In genomic region chr4:108388741-108389140, GRCm38 (mm10) we compare ENCODE assay signal across 29 mouse cellular contexts. TPM values are rescaled to one million over a fixed set of nuclear protein-coding genes. Genes with fewer than 3 reads are reported as not detected.
DNase-seq lines count a peak whose midpoint lies in the region; ATAC-seq and TF ChIP-seq lines count a peak whose summit lies in the region.
"Had no signal": no experiment of that assay in that cellular context is flagged by ENCODE, and none has a peak within 500 bp of the region (broad histone marks: within the 10 kb centered on the region; RNA-seq: fewer than 3 reads in every experiment).

No protein-coding gene starts in this region.

- H3K4me2 ChIP-seq in hindbrain, embryonic 15.5 days = 0 out of 2 replicates have a peak overlapping the region, but pooled peaks have one; percentile 59
- no peak overlapping the region for H3K4me2 ChIP-seq in hindbrain, embryonic 12.5 days (replicated peaks)
- H3K4me2 ChIP-seq in limb, embryonic 11.5 days (ENCODE audit: low read depth, severe bottlenecking) = no peak overlapping the region
- H3K4me2 ChIP-seq in kidney, embryonic 16.5 days (replicated peaks; ENCODE audit: low read depth, low read length) = no peak overlapping the region

- no peak for TF ChIP-seq CTCF in brain, embryonic 14.5 days (IDR thresholded peaks at IDR 0.05; ENCODE audit: borderline replicate concordance, extremely low read depth, insufficient read depth, insufficient read length)

- no peaks in the 10 kb centered on the region for H3K9me3 ChIP-seq in heart, embryonic 10.5 days
- H3K9me3 ChIP-seq in hindbrain, embryonic 15.5 days = no peaks in the 10 kb centered on the region
- H3K9me3 ChIP-seq in hindbrain, embryonic 12.5 days (replicated peaks) = no peaks in the 10 kb centered on the region
- no peaks in the 10 kb centered on the region for H3K9me3 ChIP-seq in limb, embryonic 11.5 days (ENCODE audit: control insufficient read depth, low read length)
- H3K9me3 ChIP-seq in kidney, embryonic 16.5 days (ENCODE audit: low read length) = no peaks in the 10 kb centered on the region
- H3K9me3 ChIP-seq: forebrain, embryonic 15.5 days; hindbrain, embryonic 10.5 days; liver, embryonic 12.5 days; midbrain, embryonic 15.5 days; neural tube, embryonic 13.5 days had no signal

- DNase-seq in heart, embryonic 10.5 days (ENCODE audit: low spot score) = no peak
- no peak for DNase-seq in heart, adult 18-20 months
- peak; percentile 53 for DNase-seq in brain, embryonic 14.5 days (ENCODE audit: low read depth)
- no peak for DNase-seq in limb, embryonic 11.5 days (ENCODE audit: low spot score)
- DNase-seq in thymus, postnatal 36 days = no peak
- DNase-seq: adrenal gland, postnatal 36 days; cerebellum, adult 11 months; cerebellum, adult 9-11 months; gastrocnemius, postnatal 25 days; heart, adult 2 months; kidney, adult 18-20 months; layer of hippocampus, adult 9-11 months; left cerebral cortex, postnatal 4 days; lung, adult 18-20 months; thymus, adult 18-20 months; thymus, postnatal 4 days had no signal

- peaks cover 9% of the 10 kb centered on the region for H3K27me3 ChIP-seq in heart, embryonic 10.5 days (ENCODE audit: insufficient read depth, poor library complexity, severe bottlenecking)
- no peaks in the 10 kb centered on the region for H3K27me3 ChIP-seq in hindbrain, embryonic 15.5 days
- peaks cover 11% of the 10 kb centered on the region for H3K27me3 ChIP-seq in hindbrain, embryonic 12.5 days
- no peaks in the 10 kb centered on the region for H3K27me3 ChIP-seq in limb, embryonic 11.5 days (ENCODE audit: control insufficient read depth, insufficient read depth, low read length)
- peaks cover 11% of the 10 kb centered on the region for H3K27me3 ChIP-seq in kidney, embryonic 16.5 days (ENCODE audit: insufficient read depth, low read length)
- H3K27me3 ChIP-seq: midbrain, embryonic 15.5 days had no signal

- WGBS in heart, embryonic 10.5 days = 77% methylated on average over 3 of the region's 3 CpGs
- WGBS in hindbrain, embryonic 15.5 days = 63% methylated on average over 3 of the region's 3 CpGs
- 62% methylated on average over 3 of the region's 3 CpGs for WGBS in hindbrain, embryonic 12.5 days
- WGBS in limb, embryonic 11.5 days = 74% methylated on average over 3 of the region's 3 CpGs
- WGBS in kidney, embryonic 16.5 days = 60% methylated on average over 3 of the region's 3 CpGs

- peaks cover 37% of the 10 kb centered on the region for H3K4me1 ChIP-seq in heart, embryonic 10.5 days
- 0 out of 2 replicates have a peak, but pooled peaks cover 3% of the 10 kb centered on the region for H3K4me1 ChIP-seq in hindbrain, embryonic 15.5 days (replicated peaks)
- peaks cover 18% of the 10 kb centered on the region for H3K4me1 ChIP-seq in hindbrain, embryonic 12.5 days
- peaks cover 3% of the 10 kb centered on the region; the same call in 1 of the 2 replicates for H3K4me1 ChIP-seq in limb, embryonic 11.5 days (ENCODE audit: control insufficient read depth, insufficient read depth, low read length)
- peaks cover 8% of the 10 kb centered on the region; the same call in 1 of the 2 replicates for H3K4me1 ChIP-seq in kidney, embryonic 16.5 days (ENCODE audit: insufficient read depth, low read length)

- no peak overlapping the region for H3K4me3 ChIP-seq in heart, embryonic 10.5 days
- H3K4me3 ChIP-seq in hindbrain, embryonic 15.5 days = no peak overlapping the region
- H3K4me3 ChIP-seq in hindbrain, embryonic 12.5 days = no peak overlapping the region
- no peak overlapping the region for H3K4me3 ChIP-seq in limb, embryonic 11.5 days (ENCODE audit: low read depth, low read length)
- H3K4me3 ChIP-seq in kidney, embryonic 16.5 days (ENCODE audit: low read length) = no peak overlapping the region
- H3K4me3 ChIP-seq: erythroblast, embryonic 14.5 days had no signal

- peak overlapping the region; percentile 87; the same call in 1 of the 2 replicates for H3K27ac ChIP-seq in heart, embryonic 10.5 days
- no peak overlapping the region for H3K27ac ChIP-seq in hindbrain, embryonic 15.5 days (replicated peaks)
- no peak overlapping the region for H3K27ac ChIP-seq in hindbrain, embryonic 12.5 days
- 0 out of 2 replicates have a peak overlapping the region, but pooled peaks have one; percentile 5 for H3K27ac ChIP-seq in limb, embryonic 11.5 days (replicated peaks; ENCODE audit: low read depth, low read length)
- H3K27ac ChIP-seq in kidney, embryonic 16.5 days (ENCODE audit: low read length) = no peak overlapping the region
- H3K27ac ChIP-seq: liver, embryonic 12.5 days had no signal

- no peak overlapping the region for H3K9ac ChIP-seq in hindbrain, embryonic 15.5 days
- H3K9ac ChIP-seq in hindbrain, embryonic 12.5 days = no peak overlapping the region
- no peak overlapping the region for H3K9ac ChIP-seq in limb, embryonic 11.5 days (ENCODE audit: low read length)
- H3K9ac ChIP-seq in kidney, embryonic 16.5 days (replicated peaks; ENCODE audit: low read length) = no peak overlapping the region
- H3K9ac ChIP-seq: liver, embryonic 12.5 days had no signal

- ATAC-seq in hindbrain, embryonic 15.5 days (ENCODE audit: low FRiP score, low read depth) = no peak
- no peak for ATAC-seq in hindbrain, embryonic 12.5 days (ENCODE audit: low FRiP score)
- no peak for ATAC-seq in limb, embryonic 11.5 days (ENCODE audit: insufficient number of reproducible peaks, low FRiP score, low TSS enrichment, low read depth)
- no peak for ATAC-seq in kidney, embryonic 16.5 days (ENCODE audit: low FRiP score, low TSS enrichment)
- ATAC-seq: CD4-positive, CD25-positive, alpha-beta regulatory T cell, adult 4 months; liver, embryonic 12.5 days; midbrain, embryonic 15.5 days had no signal

- no peaks in the 10 kb centered on the region for H3K36me3 ChIP-seq in heart, embryonic 10.5 days
- H3K36me3 ChIP-seq in hindbrain, embryonic 15.5 days = no peaks in the 10 kb centered on the region
- no peaks in the 10 kb centered on the region for H3K36me3 ChIP-seq in hindbrain, embryonic 12.5 days
- H3K36me3 ChIP-seq in limb, embryonic 11.5 days (ENCODE audit: control insufficient read depth, insufficient read depth, low read length) = no peaks in the 10 kb centered on the region
- no peaks in the 10 kb centered on the region for H3K36me3 ChIP-seq in kidney, embryonic 16.5 days (ENCODE audit: insufficient read depth, low read length)
- H3K36me3 ChIP-seq: forebrain, embryonic 15.5 days; hindbrain, embryonic 10.5 days; liver, embryonic 12.5 days; midbrain, embryonic 15.5 days; neural tube, embryonic 13.5 days had no signal

- no peak for TF ChIP-seq POLR2A in brain, embryonic 14.5 days (IDR thresholded peaks at IDR 0.05; ENCODE audit: borderline replicate concordance, extremely low read depth, insufficient read depth, insufficient read length, poor library complexity, severe bottlenecking)

RNA-seq across cellular contexts. Expression of gene Shisal2a, which starts 5.6 kb away (rescaled TPM):
- polyA plus RNA-seq in heart, embryonic 10.5 days (2016; fragmentation: Nextera tagmentation; extraction: Ambion mirVana) = 3.0 and 3.5 TPM in 2 replicates
- total RNA-seq in heart, adult 18-20 months (2021) = not detected
- polyA plus RNA-seq in hindbrain, embryonic 15.5 days (2015; fragmentation: Nextera tagmentation; extraction: Ambion mirVana) = 4.6 and 4.7 TPM in 2 replicates
- 3.5 and 5.2 TPM in 2 replicates for polyA plus RNA-seq in hindbrain, embryonic 12.5 days (2016; fragmentation: Nextera tagmentation; extraction: Ambion mirVana)
- 4.7 and 6.1 TPM in 2 replicates for polyA plus RNA-seq in brain, embryonic 14.5 days (2012; rRNA removed)
- 6.8 and 8.6 TPM in 2 replicates for polyA plus RNA-seq in limb, embryonic 11.5 days (2014; fragmentation: Nextera tagmentation; extraction: Ambion mirVana)
- polyA plus RNA-seq in kidney, embryonic 16.5 days (2015; fragmentation: Nextera tagmentation; extraction: Ambion mirVana) = 0.29 and 1.1 TPM in 2 replicates
- total RNA-seq: gastrocnemius, postnatal 25 days; heart, adult 2 months; left cerebral cortex, adult 18-20 months; left cerebral cortex, postnatal 4 days; megakaryocyte, adult 5-6 weeks had no signal
- polyA plus RNA-seq: CD4-positive, CD25-positive, alpha-beta regulatory T cell, adult 4 months; erythroblast, embryonic 14.5 days; heart, adult 2 months; large intestine, adult 2 months; liver, embryonic 12.5 days had no signal

RNA-seq across cellular contexts. Expression of gene Gpx7, which starts 18.0 kb away (rescaled TPM):
- polyA plus RNA-seq in heart, embryonic 10.5 days (2016; fragmentation: Nextera tagmentation; extraction: Ambion mirVana) = 54.3 and 58.8 TPM in 2 replicates
- 1 to 10 TPM; 6.5 to 8.1 TPM for total RNA-seq in heart, adult 18-20 months (2021)
- 32.3 and 34.0 TPM in 2 replicates for polyA plus RNA-seq in hindbrain, embryonic 15.5 days (2015; fragmentation: Nextera tagmentation; extraction: Ambion mirVana)
- polyA plus RNA-seq in hindbrain, embryonic 12.5 days (2016; fragmentation: Nextera tagmentation; extraction: Ambion mirVana) = 58.2 and 59.8 TPM in 2 replicates
- 24.7 and 27.2 TPM in 2 replicates for polyA plus RNA-seq in brain, embryonic 14.5 days (2012; rRNA removed)
- 51.7 and 53.6 TPM in 2 replicates for polyA plus RNA-seq in limb, embryonic 11.5 days (2014; fragmentation: Nextera tagmentation; extraction: Ambion mirVana)
- 65.2 and 65.4 TPM in 2 replicates for polyA plus RNA-seq in kidney, embryonic 16.5 days (2015; fragmentation: Nextera tagmentation; extraction: Ambion mirVana)
- polyA plus RNA-seq: erythroblast, embryonic 14.5 days had no signal

Comparison
In these comparisons a context has a peak if more than half of its experiments do, and no peak if none do; other contexts are left out.
1. H3K27ac ChIP-seq: peak in heart, embryonic 10.5 days (single experiment) and limb, embryonic 11.5 days (single experiment); none in hindbrain, embryonic 15.5 days (single experiment), hindbrain, embryonic 12.5 days (single experiment) and kidney, embryonic 16.5 days (single experiment).